Mouse (Mus musculus) urinary bladder, adult 2 months (tissue): ENCODE measurements at regions not wholly inside any gene's neighbourhood (a gene's known extent, or its start where the extent isn't known, plus 50 kb on each side); places are given as distances from the start of the nearest gene placed in this dataset.

ENCODE experiments used
- DNase-seq: peaks from one replicate; pipeline ENCODE4 v3.0.0; 2022; ENCODE audit warnings: low spot score

DNA sequence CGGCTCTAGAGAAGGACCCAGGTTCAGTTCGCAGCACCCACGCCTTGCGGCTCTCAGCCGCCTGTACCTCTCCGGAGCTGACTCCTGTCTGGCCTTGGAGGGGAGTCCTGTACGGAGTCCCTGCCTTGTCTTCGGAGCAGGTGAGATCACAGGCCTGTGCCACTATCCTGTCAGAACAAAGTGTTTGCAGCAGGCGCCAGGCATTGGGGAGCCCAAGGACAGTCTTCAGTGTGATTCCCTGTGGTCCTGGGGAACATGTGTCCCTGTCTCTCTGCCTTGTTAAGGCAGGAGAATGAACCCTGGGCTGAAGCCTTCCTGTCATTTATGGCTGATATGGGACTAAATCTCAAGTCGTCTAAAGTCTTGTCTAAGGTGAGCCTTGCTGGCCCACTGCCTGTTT lies 176.5 kb downstream of the Vrk1 start:
- no peak for DNase-seq

DNA sequence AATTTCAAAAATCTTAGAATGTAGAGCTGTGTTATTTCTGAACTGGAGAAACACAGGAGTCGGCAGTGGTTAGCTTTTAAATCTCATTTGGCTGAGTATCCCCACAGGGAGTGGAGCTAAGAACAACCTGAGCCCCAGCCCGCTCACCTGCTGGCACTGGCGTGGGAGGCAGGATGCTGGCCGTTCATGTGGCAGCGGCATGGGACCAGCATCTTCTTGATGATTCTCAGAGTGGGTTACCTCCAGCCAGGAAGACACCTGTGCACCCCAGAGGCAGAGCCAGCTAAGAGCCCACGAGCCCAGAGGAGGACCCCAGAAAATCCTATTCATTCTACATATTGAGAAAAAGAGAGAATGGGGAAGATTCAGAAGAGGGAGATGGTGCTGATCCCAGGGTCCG lies 181.7 kb downstream of the Vrk1 start:
- DNase-seq: no peak

DNA sequence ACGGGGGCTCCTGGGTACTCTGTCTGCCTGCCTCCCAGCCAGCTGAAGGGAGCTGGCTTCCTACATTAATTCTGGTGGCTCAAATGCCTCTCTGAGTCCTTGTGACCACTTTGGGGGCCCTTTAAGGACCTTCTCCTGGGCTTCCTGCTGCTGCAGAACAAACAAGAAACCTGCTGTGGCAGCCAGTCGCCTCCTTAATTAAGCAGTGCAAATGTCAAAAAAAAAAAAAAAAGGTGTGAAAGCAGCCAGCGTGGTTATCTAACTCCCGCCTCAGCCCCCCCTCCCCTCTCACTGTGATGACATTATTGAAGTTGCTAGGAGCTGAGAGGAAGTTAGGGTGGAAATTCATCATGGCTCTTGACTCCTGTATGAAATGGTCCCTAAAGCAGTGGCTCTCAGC lies 189.3 kb downstream of the Vrk1 start:
- no peak for DNase-seq

DNA sequence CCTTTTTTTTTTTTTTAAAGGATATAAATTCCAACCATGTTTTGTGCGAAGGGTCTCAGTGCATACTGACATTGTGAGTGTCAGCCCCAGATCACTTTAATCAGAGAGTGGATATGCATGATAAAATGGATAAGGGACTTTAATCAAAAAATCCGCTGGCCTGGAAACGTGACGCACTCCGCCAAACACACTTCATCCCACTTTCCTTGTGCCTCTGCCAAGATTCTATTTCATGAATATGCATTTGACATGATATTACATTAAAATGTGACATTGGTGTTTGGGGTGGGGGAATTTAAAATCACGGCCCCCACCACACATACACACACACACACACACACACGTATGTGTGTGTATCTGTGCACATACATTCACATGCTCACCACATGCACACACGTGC lies 193.5 kb downstream of the Vrk1 start:
- DNase-seq: no peak

DNA sequence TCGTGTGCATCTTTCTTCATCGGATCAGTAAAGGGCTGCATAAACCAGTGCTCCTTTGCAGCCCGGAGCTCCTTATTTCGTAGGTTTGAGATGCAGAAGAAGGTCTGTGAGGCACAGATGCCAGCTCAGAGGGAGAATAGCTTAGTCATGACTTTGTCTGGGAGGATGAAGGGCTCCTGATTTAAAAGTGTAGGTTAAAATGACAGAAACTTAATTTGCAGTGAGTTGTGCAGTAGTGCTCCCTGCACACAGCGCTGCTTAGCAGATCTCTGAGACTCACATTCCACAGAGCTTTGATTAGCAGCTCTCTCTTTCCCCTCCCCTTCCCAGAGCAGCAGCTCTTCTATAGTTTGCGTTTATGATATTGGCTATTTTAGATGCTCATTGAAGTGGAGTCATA lies 200.9 kb downstream of the Vrk1 start:
- DNase-seq: no peak

DNA sequence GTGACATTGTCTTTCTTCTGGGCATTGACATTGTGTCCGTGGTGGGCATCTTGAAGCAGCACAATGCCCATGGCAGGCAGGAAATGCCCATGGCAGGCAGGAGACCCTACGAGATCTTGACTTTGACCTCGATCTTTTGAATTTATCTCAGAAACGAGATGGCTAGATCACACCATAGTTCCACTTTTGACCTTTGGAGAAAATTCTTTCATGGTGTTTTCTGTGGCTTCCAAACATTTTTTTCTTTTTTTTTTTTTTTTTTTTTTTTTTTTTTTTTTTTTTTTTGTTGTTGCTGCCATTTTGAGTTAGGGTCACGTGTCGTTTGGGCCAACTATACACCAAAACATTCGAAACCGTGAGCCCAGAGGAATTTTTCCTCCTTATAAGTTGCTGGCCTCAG lies 201.5 kb downstream of the Vrk1 start:
- DNase-seq: no peak

DNA sequence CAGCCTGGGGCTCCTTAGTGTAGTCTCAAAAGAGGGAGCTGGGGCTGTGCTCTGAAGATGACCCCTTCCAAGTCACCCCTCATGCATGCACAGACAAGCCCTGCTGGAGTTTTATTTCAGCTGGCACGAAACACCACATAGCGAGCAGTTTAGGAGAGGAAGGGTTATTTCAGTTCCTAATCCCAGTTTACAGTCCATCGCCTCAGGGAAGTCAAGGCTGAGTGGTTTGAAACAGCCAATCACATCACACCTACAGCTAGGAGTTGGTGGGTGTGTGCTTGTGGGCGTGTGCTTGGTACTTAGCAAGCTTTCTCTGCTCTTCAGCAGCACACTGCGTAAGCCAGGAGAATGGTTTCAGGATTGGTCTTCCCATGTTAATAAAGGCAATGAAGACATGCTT lies 202.4 kb downstream of the Vrk1 start:
- DNase-seq: no peak

DNA sequence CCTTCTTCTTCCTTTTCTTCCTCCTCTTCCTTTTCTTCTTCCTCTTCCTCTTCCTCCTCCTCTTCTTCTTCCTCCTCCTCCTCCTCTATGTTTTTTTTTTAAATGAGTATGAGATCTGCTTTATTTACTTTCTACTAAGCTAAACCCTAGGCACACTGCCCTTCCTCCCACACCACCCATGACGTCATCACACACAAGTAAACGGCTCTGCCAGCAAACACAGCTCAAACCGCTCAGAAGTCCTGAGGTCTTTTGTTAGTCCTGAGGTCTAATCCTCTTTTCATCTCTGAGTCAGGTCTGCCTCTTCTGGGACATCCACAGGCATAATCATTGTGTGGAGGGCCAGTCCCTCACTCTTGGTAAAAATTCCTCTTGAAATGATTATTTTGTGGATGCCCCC lies 210.0 kb downstream of the Vrk1 start:
- no peak for DNase-seq

DNA sequence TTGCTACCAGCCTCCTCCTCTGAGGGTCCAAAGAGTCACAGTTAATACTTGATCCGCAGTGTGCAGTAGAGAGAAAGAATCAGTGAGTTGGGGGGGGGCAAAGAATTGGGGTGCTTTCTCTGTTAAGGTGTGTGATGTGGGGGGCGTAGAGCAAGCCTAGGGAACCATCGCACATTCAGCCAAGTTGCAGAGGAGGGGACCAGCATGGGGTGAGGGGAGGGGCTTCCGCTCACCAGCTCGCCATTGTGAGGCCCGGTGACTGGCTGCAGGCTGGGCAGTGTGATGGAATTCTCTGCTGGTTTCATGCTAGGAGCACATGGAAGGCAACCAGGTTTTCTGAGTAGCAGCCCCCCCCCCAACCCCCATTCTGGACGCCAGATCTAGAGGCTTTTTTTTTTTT lies 216.2 kb downstream of the Vrk1 start:
- no peak for DNase-seq

DNA sequence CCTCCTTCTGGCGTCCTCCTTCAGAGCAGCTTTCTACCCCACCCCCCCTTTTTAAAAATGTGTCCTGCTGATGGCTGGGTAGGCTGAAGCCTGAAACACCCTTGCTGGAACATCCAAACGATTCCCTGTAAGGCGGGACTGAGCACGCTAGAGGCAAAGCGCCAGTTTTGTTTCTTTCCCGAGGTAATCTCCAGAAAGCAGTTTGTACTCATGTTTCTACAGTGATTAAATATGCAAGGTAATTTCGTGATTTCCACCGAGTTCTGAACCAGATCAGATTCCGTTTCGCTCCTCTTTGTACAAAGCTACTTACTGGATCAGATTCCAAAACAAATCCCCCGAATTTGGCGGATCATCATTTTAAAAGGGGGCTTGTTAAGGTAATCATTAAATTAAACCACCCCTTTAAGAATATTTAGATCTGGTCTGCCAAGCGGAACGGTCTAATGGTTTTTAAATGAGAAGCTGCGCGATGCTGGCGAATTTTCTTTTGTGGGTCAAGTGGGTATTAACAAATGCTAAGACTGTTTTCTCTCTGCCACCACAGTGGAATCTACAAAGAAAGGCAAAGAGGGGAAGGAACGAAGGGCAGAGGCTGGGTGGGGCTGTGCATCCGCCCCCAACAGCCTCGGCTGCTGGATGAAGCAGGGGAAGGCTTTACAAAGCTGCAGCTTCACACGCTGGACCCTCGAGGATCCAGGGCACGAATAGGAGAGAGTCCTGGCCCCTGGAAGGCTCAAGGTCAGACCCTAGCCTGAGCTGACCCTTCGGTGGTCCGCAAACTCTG lies 216.9 kb downstream of the Vrk1 start:
- no peak for DNase-seq

DNA sequence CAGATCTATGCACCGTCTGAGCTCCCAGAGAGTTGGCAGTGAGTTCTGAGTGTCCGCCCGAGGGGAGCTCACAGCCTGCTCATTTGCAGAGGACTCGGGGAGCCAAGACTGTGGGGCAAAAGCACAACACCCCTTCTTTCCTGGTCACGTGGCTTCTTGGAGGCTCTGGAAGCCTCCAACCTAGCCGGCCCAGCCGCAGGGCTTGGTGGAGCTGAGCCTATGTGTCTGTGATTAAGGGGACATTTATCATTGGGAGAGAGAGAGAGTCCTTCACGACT lies 217.5 kb downstream of the Vrk1 start:
- no peak for DNase-seq

DNA sequence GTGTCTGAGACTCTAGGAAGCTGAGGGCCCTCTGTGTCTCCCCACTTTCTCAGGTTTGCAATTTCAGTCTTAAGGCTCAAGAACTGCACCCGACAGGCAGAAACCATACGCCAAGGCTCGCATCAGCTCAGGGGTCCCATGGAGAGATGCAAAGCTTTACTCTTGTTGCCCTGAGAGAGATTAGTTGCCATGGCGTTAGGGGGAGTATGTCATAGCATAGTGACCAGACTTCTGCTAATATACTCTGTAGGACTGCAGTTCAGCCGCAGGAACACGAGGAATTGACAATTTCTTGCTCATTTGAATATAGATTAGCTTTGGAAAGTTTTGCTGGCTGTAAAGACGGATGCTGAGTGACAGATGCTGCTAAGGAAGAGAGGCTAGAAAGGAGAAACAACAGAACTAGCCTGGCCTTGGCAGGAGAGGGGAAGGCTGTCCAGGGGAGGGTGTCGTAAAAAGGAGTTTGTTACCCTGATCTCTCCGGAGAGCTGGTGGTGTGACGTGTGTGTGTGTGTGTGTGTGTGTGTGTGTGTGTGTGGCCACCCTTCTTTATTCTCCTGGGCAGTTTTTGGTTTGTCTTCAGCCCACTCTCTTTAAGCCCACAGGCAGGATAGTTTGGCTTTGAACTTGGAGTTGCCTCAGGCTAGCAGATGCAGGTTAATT lies 235.3 kb downstream of the Vrk1 start:
- no peak for DNase-seq

DNA sequence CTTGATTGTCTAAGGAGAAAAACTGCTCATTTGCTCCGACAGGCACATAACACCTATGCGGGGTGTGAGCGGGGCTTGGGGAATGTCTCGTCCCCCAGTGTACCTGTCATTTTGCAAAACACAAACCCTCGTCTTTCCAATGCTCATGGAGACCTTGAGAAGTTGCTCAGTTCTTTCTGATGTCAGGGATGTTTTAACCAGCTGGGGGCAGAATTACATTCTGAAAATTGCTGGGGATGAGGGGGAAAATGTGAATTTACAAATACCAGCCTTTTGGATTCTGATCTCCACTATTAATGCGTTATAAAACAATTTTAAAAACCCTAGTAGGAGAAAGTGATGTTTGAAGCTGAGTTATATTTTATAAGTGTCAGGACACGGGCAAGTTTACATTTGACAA lies 263.6 kb downstream of the Vrk1 start:
- no peak for DNase-seq

DNA sequence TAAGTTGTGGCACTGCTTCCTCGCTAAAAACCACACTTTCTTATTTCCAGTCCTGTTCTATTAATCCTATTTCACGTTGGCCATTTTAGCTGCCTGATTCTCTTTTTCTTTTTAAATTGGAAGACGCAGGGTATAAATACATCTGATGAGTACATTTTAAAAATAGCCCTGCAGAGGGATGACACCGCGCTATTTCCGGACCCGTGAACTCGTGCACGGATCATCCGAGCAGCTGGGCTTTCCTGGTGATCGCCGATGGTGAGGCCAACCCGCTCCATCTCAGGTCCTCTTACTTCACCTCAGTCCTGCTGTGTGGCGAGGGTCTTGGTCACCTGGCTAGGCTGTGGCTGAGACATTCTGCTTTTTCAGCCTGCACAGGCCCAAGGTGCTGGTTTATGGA lies 267.9 kb downstream of the Vrk1 start:
- DNase-seq: no peak

DNA sequence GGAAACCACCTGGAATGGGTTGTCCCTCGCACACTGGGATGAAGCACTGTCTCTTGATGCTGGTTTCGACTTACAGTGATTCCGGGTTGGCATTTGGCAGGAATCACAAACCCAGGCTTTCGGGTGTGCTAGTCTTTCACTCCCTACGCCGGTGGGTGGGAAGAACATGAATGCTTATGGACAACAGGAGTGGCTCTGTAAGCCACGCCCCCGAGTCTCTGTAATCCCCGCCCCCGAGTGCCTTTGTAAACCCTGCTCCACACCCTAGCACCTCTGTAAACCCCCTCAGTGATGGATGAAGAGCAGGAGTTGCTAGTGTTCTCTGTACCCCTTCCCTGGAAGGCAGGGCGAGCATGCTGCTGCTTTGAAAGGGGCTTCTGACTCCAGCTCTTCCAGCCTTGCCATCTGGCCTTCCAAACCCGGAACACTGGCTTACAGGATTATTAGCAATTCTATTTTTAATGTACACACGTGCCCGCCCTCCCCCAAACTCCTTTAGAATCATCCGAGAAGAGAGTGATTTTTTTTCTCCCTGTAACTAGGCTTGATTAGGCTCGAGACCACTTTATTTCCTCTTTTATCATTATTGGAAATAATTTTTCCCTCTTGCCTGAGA lies 272.6 kb downstream of the Vrk1 start:
- no peak for DNase-seq

DNA sequence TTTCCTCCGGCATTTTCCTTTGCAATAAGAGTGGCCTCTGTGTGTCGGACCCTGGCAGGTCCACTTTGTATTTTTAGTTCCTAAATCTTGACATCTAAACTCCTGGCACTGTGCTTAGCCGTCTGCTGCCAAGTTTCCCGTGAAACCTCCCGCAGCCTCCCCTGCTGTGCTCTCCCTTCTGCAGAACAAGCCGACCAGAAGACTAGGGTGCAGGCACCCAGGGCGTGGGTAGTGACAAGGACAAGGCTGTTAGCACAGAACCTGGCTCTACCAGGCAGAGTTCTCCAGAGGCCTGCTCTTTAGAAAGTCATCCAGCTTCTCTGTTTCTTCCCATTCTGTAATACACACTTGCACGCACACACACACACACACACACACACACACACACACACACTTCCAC lies 274.8 kb downstream of the Vrk1 start:
- DNase-seq: no peak

DNA sequence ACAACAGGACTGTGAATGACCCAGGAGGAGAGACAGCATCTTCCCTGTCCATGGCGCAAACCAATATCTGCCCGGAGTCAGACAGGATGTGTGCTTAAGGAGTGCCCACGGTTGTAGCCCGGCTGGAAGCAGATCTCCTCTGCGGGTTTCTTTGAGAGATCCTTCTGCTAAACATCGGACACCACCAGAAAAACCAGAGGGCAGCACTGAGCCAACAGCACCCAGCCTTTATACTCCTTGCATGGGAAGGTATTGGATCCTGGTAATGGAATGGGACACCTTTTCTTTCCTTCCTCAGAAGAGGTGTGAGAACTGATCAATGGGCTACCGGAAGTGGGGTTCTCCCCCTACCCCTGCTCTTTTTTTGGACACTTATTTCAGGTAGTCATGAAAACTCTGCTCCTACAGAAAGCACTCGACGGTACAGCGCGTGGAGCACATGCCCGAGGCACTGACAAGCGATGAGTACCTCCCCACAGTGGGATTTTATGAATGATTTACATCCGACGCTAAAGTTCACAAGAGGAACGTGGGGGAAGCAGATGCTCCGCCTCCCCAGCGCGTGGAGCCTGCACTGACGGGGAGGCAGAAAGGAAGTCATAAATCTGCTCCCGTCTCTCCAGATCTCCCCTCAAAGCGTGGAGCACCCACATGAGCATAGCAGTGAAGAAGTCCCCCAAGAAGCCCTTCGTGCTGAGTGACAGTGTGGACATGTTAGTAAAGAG lies 278.9 kb downstream of the Vrk1 start:
- DNase-seq: no peak

DNA sequence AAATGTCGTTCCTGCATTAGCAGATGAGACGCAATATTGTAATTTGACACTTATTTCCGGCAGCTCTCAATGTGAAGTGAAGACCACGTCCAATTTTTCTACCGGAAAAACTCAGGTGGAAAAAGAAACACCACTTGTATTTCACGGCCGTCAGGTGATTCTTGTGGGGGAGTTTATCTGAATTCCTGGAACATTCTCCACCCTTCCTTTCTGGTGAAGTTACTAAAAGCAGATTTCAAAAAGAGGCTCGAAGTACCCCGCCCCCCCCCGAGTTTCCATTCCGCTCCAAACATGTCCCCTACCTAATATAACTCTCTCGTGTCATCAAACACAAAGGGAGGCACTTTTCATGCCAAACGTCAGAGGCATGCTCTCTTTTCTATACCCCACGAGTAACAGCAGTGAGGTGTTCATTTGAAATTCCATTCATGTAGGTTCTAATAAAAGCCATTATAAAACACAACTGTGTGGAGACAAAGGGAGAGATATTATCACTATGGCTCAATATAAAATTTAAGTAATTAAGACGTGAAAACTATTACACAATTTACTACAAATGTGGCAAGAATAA lies 281.5 kb downstream of the Vrk1 start:
- no peak for DNase-seq

DNA sequence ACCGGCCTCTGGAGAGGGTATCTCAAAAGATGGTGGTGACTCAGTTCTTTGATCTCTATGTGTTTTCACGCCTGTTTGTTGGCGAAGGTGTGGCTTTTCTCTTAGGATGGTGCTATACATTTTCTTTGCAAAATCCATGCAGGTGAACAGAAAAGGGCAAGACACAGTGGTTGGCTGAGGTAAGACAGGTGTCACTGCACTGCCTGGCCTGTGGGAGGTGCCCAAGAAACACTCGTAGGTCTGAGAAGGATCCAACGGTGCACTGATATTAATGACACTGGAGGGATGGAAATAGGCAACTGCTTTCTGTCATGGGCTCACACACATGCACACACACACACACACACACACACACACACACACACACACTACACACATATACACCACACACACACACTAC lies 283.1 kb downstream of the Vrk1 start:
- DNase-seq: no peak

DNA sequence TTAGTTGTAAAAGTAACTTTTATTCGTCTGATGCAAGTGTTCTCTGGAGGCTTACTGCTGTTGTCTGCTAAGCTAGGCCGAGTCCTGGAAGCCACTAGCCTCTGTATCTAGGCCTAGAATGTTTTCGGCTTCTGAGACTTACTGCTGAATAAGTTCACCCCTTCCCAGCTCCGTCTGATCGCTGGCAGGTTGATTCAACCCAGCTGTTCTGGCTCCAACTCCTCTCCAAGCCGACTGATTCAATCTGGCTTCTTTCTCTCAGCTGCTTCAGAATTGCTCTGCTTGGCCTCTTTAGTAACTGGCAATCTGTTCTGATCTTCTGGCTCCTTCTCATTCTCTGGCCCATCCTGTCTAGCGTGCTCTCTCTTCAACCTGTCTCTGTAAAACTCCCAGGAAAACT lies 285.6 kb downstream of the Vrk1 start:
- DNase-seq: no peak

DNA sequence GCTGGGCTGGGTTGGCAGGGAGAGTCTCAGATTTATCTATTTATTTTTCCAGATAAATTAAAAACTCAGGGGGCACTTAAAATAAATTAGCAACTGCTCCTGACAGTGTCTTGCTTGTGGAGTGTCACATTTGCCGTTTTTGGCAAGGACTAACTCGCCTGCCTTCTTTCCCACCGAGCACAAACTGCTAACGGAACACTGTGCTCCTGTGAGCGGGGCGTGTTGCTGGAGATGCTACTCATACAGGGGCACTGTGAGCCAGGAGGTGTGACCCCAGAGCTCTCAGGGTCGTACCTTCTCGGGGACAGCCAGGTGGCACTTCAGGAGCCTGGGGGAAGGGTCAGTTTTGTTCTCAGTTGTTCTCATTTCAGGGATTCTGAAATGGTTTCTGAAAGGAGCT lies 292.6 kb downstream of the Vrk1 start:
- DNase-seq: no peak

DNA sequence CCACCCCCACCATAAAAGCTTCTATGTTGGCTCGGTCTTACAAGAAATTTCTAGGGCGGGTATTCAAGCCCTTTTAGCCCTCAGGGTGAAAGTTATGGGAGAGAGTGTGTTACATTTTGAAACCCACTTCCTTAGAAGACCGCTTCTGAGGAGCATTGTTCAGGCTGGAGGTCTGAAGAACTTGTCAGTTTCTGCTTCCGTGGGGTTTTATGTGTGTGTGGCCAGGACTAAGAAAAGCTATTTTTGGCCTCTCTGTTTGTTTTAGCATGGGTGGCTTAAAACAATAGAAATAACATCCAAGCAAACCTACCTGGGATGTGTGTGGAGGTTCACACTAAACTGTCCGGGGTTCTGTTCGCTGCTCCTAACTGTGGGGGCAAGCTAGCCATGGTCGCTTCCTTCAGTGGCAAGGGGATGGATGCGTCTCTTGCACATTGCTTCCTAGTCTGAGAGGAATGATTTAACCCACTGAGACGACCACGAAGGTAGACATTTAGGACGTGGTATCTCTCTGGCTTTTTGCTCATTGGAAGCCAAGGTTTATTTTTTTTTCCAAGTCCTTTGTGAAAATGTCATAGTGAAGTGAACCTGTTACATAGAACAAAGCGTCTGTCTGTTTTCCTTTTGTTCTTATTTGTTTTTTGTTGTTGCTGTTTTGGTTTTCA lies 298.4 kb downstream of the Vrk1 start:
- no peak for DNase-seq
